Comparison of ENCODE assay signal across 7 mouse cellular contexts in genomic region chr7:37562505-37562904, GRCm38 (mm10).
DNase-seq lines count a peak whose midpoint lies in the region; ATAC-seq lines count a peak whose summit lies in the region.

No protein-coding gene starts in this region.

- H3K4me1 ChIP-seq in embryonic facial prominence, embryonic 15.5 days: peaks cover 28% of the 10 kb centered on the region
- H3K4me1 ChIP-seq in hindbrain, embryonic 14.5 days (replicated peaks; ENCODE audit: control insufficient read depth, insufficient read depth, low read length): peaks cover 65% of the 10 kb centered on the region
- peaks cover 70% of the 10 kb centered on the region for H3K4me1 ChIP-seq in neural tube, embryonic 13.5 days (replicated peaks)

- H3K9me3 ChIP-seq in embryonic facial prominence, embryonic 15.5 days (replicated peaks): no peaks in the 10 kb centered on the region
- no peaks in the 10 kb centered on the region for H3K9me3 ChIP-seq in hindbrain, embryonic 14.5 days (ENCODE audit: control insufficient read depth, low read length)
- H3K9me3 ChIP-seq in neural tube, embryonic 13.5 days: no peaks in the 10 kb centered on the region

- H3K27ac ChIP-seq in embryonic facial prominence, embryonic 15.5 days (replicated peaks): 0 out of 2 replicates have a peak overlapping the region, but pooled peaks have one; percentile 51
- H3K27ac ChIP-seq in hindbrain, embryonic 14.5 days: peak overlapping the region; percentile 78
- H3K27ac ChIP-seq in neural tube, embryonic 13.5 days (replicated peaks): peak overlapping the region; percentile 84

- no peaks in the 10 kb centered on the region for H3K36me3 ChIP-seq in embryonic facial prominence, embryonic 15.5 days
- H3K36me3 ChIP-seq in hindbrain, embryonic 14.5 days (replicated peaks; ENCODE audit: control insufficient read depth, insufficient read depth): 0 out of 2 replicates have a peak, but pooled peaks cover 2% of the 10 kb centered on the region
- 0 out of 2 replicates have a peak, but pooled peaks cover 2% of the 10 kb centered on the region for H3K36me3 ChIP-seq in neural tube, embryonic 13.5 days

- H3K4me2 ChIP-seq in embryonic facial prominence, embryonic 15.5 days (replicated peaks): peak overlapping the region; percentile 46
- peak overlapping the region; percentile 40 for H3K4me2 ChIP-seq in hindbrain, embryonic 14.5 days (replicated peaks)
- H3K4me2 ChIP-seq in neural tube, embryonic 13.5 days: peak overlapping the region; percentile 50

- intact Hi-C loops in left cerebral cortex, postnatal 4 days (cut with DNase I): no loop called here
- intact Hi-C loops in left cerebral cortex, postnatal 36 days (cut with DNase I): loop anchor here (5.0 kb wide), 1 partner anchor 210 kb away; the partner anchor contains the start of gene Zfp536

- H3K4me3 ChIP-seq in embryonic facial prominence, embryonic 15.5 days (replicated peaks): no peak overlapping the region
- no peak overlapping the region for H3K4me3 ChIP-seq in hindbrain, embryonic 14.5 days (replicated peaks; ENCODE audit: low read length)
- H3K4me3 ChIP-seq in neural tube, embryonic 13.5 days: no peak overlapping the region

- 42% methylated on average over 7 of the region's 7 CpGs for WGBS in embryonic facial prominence, embryonic 15.5 days
- WGBS in hindbrain, embryonic 14.5 days: 14% methylated on average over 7 of the region's 7 CpGs
- 6% methylated on average over 7 of the region's 7 CpGs for WGBS in neural tube, embryonic 13.5 days

- ATAC-seq in embryonic facial prominence, embryonic 15.5 days (ENCODE audit: insufficient number of reproducible peaks, low FRiP score, low TSS enrichment, low read depth): no peak
- no peak for ATAC-seq in hindbrain, embryonic 14.5 days (ENCODE audit: low FRiP score)
- peak; percentile 29; the same call in 1 of the 2 replicates for ATAC-seq in neural tube, embryonic 13.5 days (ENCODE audit: low read depth)
- no peak for ATAC-seq in activated CD4-positive, CD25-positive, alpha-beta regulatory T cell, adult 4 months

- no peaks in the 10 kb centered on the region for H3K27me3 ChIP-seq in embryonic facial prominence, embryonic 15.5 days
- no peaks in the 10 kb centered on the region for H3K27me3 ChIP-seq in hindbrain, embryonic 14.5 days (ENCODE audit: control insufficient read depth, insufficient read depth, low read length)
- no peaks in the 10 kb centered on the region for H3K27me3 ChIP-seq in neural tube, embryonic 13.5 days

- DNase-seq in left cerebral cortex, postnatal 4 days: peak; percentile 52
- no peak for DNase-seq in left cerebral cortex, postnatal 36 days (ENCODE audit: low spot score in 2 of 2)
- DNase-seq in hindbrain, embryonic 14.5 days (ENCODE audit: low spot score): no peak
- no peak for DNase-seq in yolk sac, embryonic 10.5 days (ENCODE audit: low spot score)

- no peak overlapping the region for H3K9ac ChIP-seq in embryonic facial prominence, embryonic 15.5 days
- peak overlapping the region; percentile 9; the same call in 1 of the 2 replicates for H3K9ac ChIP-seq in hindbrain, embryonic 14.5 days
- peak overlapping the region; percentile 49 for H3K9ac ChIP-seq in neural tube, embryonic 13.5 days
